Mouse (Mus musculus) C2C12 (cell line): ENCODE data around the gene Trim46.

Source experiments
- CTCF ChIP-seq: IDR thresholded peaks from one replicate; pipeline ENCODE4 v1.5.1; 2011; ENCODE audit not compliant: control insufficient read depth, insufficient read depth, insufficient read length
- MYOG ChIP-seq: IDR thresholded peaks from one replicate; pipeline ENCODE4 v1.6.1; 2011; ENCODE audit not compliant: control insufficient read depth, insufficient read length; ENCODE audit errors: extremely low read depth
- USF1 ChIP-seq: IDR thresholded peaks from one replicate; pipeline ENCODE4 v1.6.1; 2011; ENCODE audit warnings: low read depth, mild to moderate bottlenecking, control low read depth, moderate library complexity

DNA sequence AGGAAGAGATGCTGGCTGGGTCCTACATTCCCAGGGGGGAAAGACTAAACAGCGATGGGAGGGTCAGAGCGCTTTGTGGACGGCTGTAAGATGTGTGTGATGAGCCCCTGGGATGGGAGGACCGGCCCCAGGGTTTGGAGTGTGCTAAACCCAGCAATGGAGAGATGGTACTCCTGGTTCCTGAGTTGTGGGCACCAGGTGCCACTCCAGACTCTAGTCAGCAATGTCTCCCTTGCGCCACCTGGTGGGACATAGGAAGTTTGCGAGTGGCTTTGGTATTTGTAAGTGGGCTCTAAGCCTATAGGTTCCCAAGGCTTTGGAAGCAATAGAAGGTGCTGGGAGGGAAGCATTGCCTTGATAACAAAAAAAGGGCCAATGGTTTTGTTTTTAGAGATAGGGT, 30.3 kb downstream of the Trim46 start:
- peak; percentile 67 for TF ChIP-seq CTCF
- no peak for TF ChIP-seq USF1
- no peak for TF ChIP-seq MYOG
